18 mouse cellular contexts compared by ENCODE assay signal in genomic region chr11:22861315-22861714, GRCm38 (mm10). TPM values are rescaled to one million over a fixed set of nuclear protein-coding genes. Genes with fewer than 3 reads are reported as not detected.
DNase-seq lines count a peak whose midpoint lies in the region; ATAC-seq and TF ChIP-seq lines count a peak whose summit lies in the region.
"Had no signal": no experiment of that assay in that cellular context is flagged by ENCODE, and none has a peak within 500 bp of the region (broad histone marks: within the 10 kb centered on the region; RNA-seq: fewer than 3 reads in every experiment).

No protein-coding gene starts in this region.

- no peak overlapping the region for H3K4me3 ChIP-seq in heart, embryonic 15.5 days
- no peak overlapping the region for H3K4me3 ChIP-seq in liver, embryonic 14.5 days (ENCODE audit: insufficient read depth in 1 of 2, low read depth in 2 of 2, low read length in 2 of 2)
- H3K4me3 ChIP-seq in liver, embryonic 12.5 days: no peak overlapping the region
- H3K4me3 ChIP-seq in neural tube, embryonic 15.5 days (replicated peaks): no peak overlapping the region

- no peak for TF ChIP-seq EP300 in liver, embryonic 14.5 days (IDR thresholded peaks at IDR 0.05; ENCODE audit: low read depth)

- WGBS in heart, embryonic 15.5 days: 72% methylated on average over 4 of the region's 4 CpGs
- 83% methylated on average over 4 of the region's 4 CpGs for WGBS in liver, embryonic 14.5 days (ENCODE audit: insufficient replicate concordance)
- 72% methylated on average over 4 of the region's 4 CpGs for WGBS in liver, embryonic 12.5 days (ENCODE audit: insufficient replicate concordance)
- 60% methylated on average over 4 of the region's 4 CpGs for WGBS in neural tube, embryonic 15.5 days

- intact Hi-C loops in heart, postnatal 25 days (cut with DNase I): loop anchor here (2.0 kb wide), 1 partner anchor 95 kb away; no protein-coding TSS in a partner anchor

- no peaks in the 10 kb centered on the region for H3K9me3 ChIP-seq in heart, embryonic 15.5 days (replicated peaks)
- H3K9me3 ChIP-seq in liver, embryonic 14.5 days (ENCODE audit: control insufficient read depth, low read length): no peaks in the 10 kb centered on the region
- no peaks in the 10 kb centered on the region for H3K9me3 ChIP-seq in liver, embryonic 12.5 days (replicated peaks)
- H3K9me3 ChIP-seq in neural tube, embryonic 15.5 days (replicated peaks): no peaks in the 10 kb centered on the region
- H3K9me3 ChIP-seq: neural tube, embryonic 13.5 days had no signal

- H3K27ac ChIP-seq in heart, embryonic 15.5 days: no peak overlapping the region
- H3K27ac ChIP-seq in liver, embryonic 14.5 days: no peak overlapping the region
- no peak overlapping the region for H3K27ac ChIP-seq in liver, embryonic 12.5 days
- H3K27ac ChIP-seq in neural tube, embryonic 15.5 days (replicated peaks): no peak overlapping the region
- H3K27ac ChIP-seq: neural tube, embryonic 13.5 days had no signal

- H3K36me3 ChIP-seq in heart, embryonic 15.5 days: no peaks in the 10 kb centered on the region
- no peaks in the 10 kb centered on the region for H3K36me3 ChIP-seq in liver, embryonic 14.5 days (replicated peaks; ENCODE audit: control insufficient read depth, insufficient read depth, low read depth)
- no peaks in the 10 kb centered on the region for H3K36me3 ChIP-seq in liver, embryonic 12.5 days
- H3K36me3 ChIP-seq in neural tube, embryonic 15.5 days: no peaks in the 10 kb centered on the region
- H3K36me3 ChIP-seq: neural tube, embryonic 13.5 days had no signal

- peak overlapping the region; percentile 99 for H3K4me2 ChIP-seq in heart, embryonic 15.5 days
- peak overlapping the region; percentile 93; the same call in 1 of the 2 replicates for H3K4me2 ChIP-seq in liver, embryonic 14.5 days (ENCODE audit: low read depth)
- H3K4me2 ChIP-seq in liver, embryonic 12.5 days: no peak overlapping the region
- H3K4me2 ChIP-seq in neural tube, embryonic 15.5 days: peak overlapping the region; percentile 99; the same call in 1 of the 2 replicates

- no peak for TF ChIP-seq CTCF in liver, embryonic 14.5 days (IDR thresholded peaks at IDR 0.05; ENCODE audit: low read depth)

- no peak for ATAC-seq in heart, embryonic 15.5 days (replicated peaks; ENCODE audit: insufficient number of reproducible peaks, insufficient read depth, low FRiP score, low read depth)
- ATAC-seq in liver, embryonic 14.5 days (ENCODE audit: insufficient read depth): no peak
- ATAC-seq in liver, embryonic 12.5 days: no peak
- ATAC-seq in neural tube, embryonic 15.5 days (ENCODE audit: low FRiP score): no peak
- ATAC-seq: forebrain, postnatal 0 days had no signal

- H3K27me3 ChIP-seq in heart, embryonic 15.5 days: 0 out of 2 replicates have a peak, but pooled peaks cover 4% of the 10 kb centered on the region
- no peaks in the 10 kb centered on the region for H3K27me3 ChIP-seq in liver, embryonic 14.5 days (ENCODE audit: control insufficient read depth, insufficient read depth, low read length)
- peaks cover 16% of the 10 kb centered on the region for H3K27me3 ChIP-seq in liver, embryonic 12.5 days (replicated peaks)
- peaks cover 60% of the 10 kb centered on the region for H3K27me3 ChIP-seq in neural tube, embryonic 15.5 days (replicated peaks)

- DNase-seq in heart, postnatal 25 days (ENCODE audit: low spot score): no peak
- DNase-seq in liver, embryonic 14.5 days (ENCODE audit: low read depth in 3 of 3, low spot score in 3 of 3): no peak
- DNase-seq in neural tube, embryonic 10.5 days (ENCODE audit: extremely low spot score, low spot score): no peak
- no peak for DNase-seq in urinary bladder, postnatal 14 days (ENCODE audit: low spot score)
- DNase-seq in thymus, postnatal 10 days (ENCODE audit: low spot score in 2 of 2): no peak
- DNase-seq: adrenal gland, postnatal 14 days; cerebellum, adult 11-12 months; cerebellum, postnatal 25 days; forebrain, postnatal 0 days; heart, adult 18-20 months; kidney, adult 18-20 months; kidney, postnatal 4 days; right cerebral cortex, postnatal 4 days; thymus, adult 18-20 months had no signal

- H3K4me1 ChIP-seq in heart, embryonic 15.5 days (replicated peaks): peaks cover 16% of the 10 kb centered on the region
- peaks cover 9 to 12% of the 10 kb centered on the region in 2 experiments for H3K4me1 ChIP-seq in liver, embryonic 14.5 days (replicated peaks; ENCODE audit: control insufficient read depth in 2 of 2, insufficient read depth in 2 of 2, low read length in 1 of 2)
- peaks cover 33% of the 10 kb centered on the region for H3K4me1 ChIP-seq in liver, embryonic 12.5 days
- H3K4me1 ChIP-seq in neural tube, embryonic 15.5 days: peaks cover 27% of the 10 kb centered on the region

- H3K9ac ChIP-seq in heart, embryonic 15.5 days: no peak overlapping the region
- no peak overlapping the region for H3K9ac ChIP-seq in liver, embryonic 14.5 days (replicated peaks)
- H3K9ac ChIP-seq in liver, embryonic 12.5 days: no peak overlapping the region
- H3K9ac ChIP-seq in neural tube, embryonic 15.5 days (replicated peaks): no peak overlapping the region
- H3K9ac ChIP-seq: forebrain, postnatal 0 days; neural tube, embryonic 13.5 days had no signal

RNA-seq across cellular contexts. Expression of gene B3gnt2, which starts 0.6 kb away (rescaled TPM):
- 6.5 and 6.9 TPM in 2 replicates for polyA plus RNA-seq in heart, embryonic 15.5 days (2015; fragmentation: Nextera tagmentation; extraction: Ambion mirVana)
- total RNA-seq in heart, postnatal 25 days (2021): 1 to 10 TPM; 4.8 to 6.0 TPM
- 2.2 and 2.3 TPM in 2 replicates for polyA plus RNA-seq in liver, embryonic 14.5 days (2012; rRNA removed)
- 3.6 and 4.1 TPM in 2 replicates for polyA plus RNA-seq in liver, embryonic 14.5 days (2014; fragmentation: Nextera tagmentation; extraction: Ambion mirVana)
- polyA plus RNA-seq in liver, embryonic 12.5 days (2016; fragmentation: Nextera tagmentation; extraction: Ambion mirVana): 4.8 and 5.5 TPM in 2 replicates
- polyA plus RNA-seq in neural tube, embryonic 15.5 days (2015; fragmentation: Nextera tagmentation; extraction: Ambion mirVana): 2.3 and 5.5 TPM in 2 replicates
